In the genomic region with DNA sequence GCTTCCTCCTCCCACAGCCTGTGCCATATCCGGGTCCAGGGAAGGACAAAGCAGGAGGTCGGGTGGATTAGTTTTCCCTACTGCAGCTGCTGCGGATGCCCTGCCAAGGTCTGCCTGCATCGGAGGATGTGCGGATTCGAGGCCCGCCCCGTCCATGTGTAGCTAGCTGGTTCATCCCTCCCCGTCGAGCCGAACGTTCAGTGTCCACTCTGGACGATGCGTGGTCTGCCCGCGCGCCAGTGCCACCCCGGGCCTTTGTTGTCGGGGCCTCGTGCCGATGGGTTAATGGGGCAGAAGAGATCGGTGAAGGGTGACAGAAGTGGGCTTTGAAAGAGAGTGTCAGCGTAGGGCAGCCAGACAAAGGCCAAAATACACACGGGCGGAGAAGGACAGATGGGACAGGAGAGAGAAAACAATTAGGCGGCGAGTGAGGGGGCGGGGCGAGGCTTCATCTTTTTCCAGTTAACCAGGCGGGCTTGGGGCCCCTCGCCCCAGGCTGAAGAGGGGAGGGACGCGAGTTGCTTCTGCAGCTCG, we compare ENCODE assay signal across 9 mouse cellular contexts. TPM values are rescaled to one million over a fixed set of nuclear protein-coding genes. Genes with fewer than 3 reads are reported as not detected.
DNase-seq lines count a peak whose midpoint lies in the region; ATAC-seq lines count a peak whose summit lies in the region.
"Had no signal": no experiment of that assay in that cellular context is flagged by ENCODE, and none has a peak within 500 bp of the region (broad histone marks: within the 10 kb centered on the region; RNA-seq: fewer than 3 reads in every experiment).

No protein-coding gene starts in this region.

- peaks cover 81% of the 10 kb centered on the region for H3K27me3 ChIP-seq in heart, embryonic 12.5 days (replicated peaks)
- peaks cover 98% of the 10 kb centered on the region for H3K27me3 ChIP-seq in hindbrain, embryonic 10.5 days (ENCODE audit: insufficient read depth, poor library complexity, severe bottlenecking)

- H3K9me3 ChIP-seq in heart, embryonic 12.5 days (replicated peaks): no peaks in the 10 kb centered on the region
- no peaks in the 10 kb centered on the region for H3K9me3 ChIP-seq in hindbrain, embryonic 10.5 days

- DNase-seq in heart, adult 11 months: no peak
- DNase-seq in cerebellum, adult 9-10 months: peak; percentile 30
- peak; percentile 87 for DNase-seq in hindbrain, embryonic 10.5 days (ENCODE audit: low spot score)
- no peak for DNase-seq in gastrocnemius, postnatal 25 days
- DNase-seq in left cerebral cortex, postnatal 14 days (ENCODE audit: low spot score in 2 of 2): no peak

- H3K4me3 ChIP-seq in heart, embryonic 12.5 days: peak overlapping the region; percentile 25
- peak overlapping the region; percentile 30 for H3K4me3 ChIP-seq in hindbrain, embryonic 10.5 days

- WGBS in heart, embryonic 12.5 days: under 1% methylated on average over 34 of the region's 34 CpGs
- WGBS in hindbrain, embryonic 10.5 days: under 1% methylated on average over 34 of the region's 34 CpGs

- intact Hi-C loops in left cerebral cortex, postnatal 14 days (cut with DNase I): loop anchor here (10.0 kb wide), 1 partner anchor 219 kb away; no protein-coding TSS in a partner anchor

- H3K36me3 ChIP-seq in heart, embryonic 12.5 days: no peaks in the 10 kb centered on the region
- no peaks in the 10 kb centered on the region for H3K36me3 ChIP-seq in hindbrain, embryonic 10.5 days

- ATAC-seq in heart, embryonic 12.5 days (ENCODE audit: insufficient number of reproducible peaks, low FRiP score): no peak
- ATAC-seq in monocyte, adult 5-6 weeks (replicated peaks; ENCODE audit: insufficient number of reproducible peaks, low FRiP score, low TSS enrichment, poor library complexity, severe bottlenecking): 0 out of 2 replicates have a peak, but pooled peaks have one; percentile 17
- no peak for ATAC-seq in erythroid progenitor cell, adult 5-6 weeks (replicated peaks; ENCODE audit: low FRiP score, poor library complexity, severe bottlenecking)

- H3K9ac ChIP-seq in heart, embryonic 12.5 days: no peak overlapping the region; the same call in 1 of the 2 replicates

- H3K4me2 ChIP-seq in heart, embryonic 12.5 days: peak overlapping the region; percentile 56

- no peak overlapping the region for H3K27ac ChIP-seq in heart, embryonic 12.5 days (ENCODE audit: poor library complexity, severe bottlenecking)
- peak overlapping the region; percentile 78 for H3K27ac ChIP-seq in hindbrain, embryonic 10.5 days

- H3K4me1 ChIP-seq in heart, embryonic 12.5 days (replicated peaks): peaks cover 9% of the 10 kb centered on the region; the same call in 1 of the 2 replicates
- H3K4me1 ChIP-seq in hindbrain, embryonic 10.5 days (replicated peaks): peaks cover 39% of the 10 kb centered on the region

RNA-seq across cellular contexts. Expression of a gene that starts 7.8 kb away (rescaled TPM):
- polyA plus RNA-seq in heart, embryonic 12.5 days (2016; fragmentation: Nextera tagmentation; extraction: Ambion mirVana): 0.09 TPM in 1 of 2 replicates, not detected in the other
- polyA plus RNA-seq in hindbrain, embryonic 10.5 days (2016; fragmentation: Nextera tagmentation; extraction: Ambion mirVana): 14.0 and 61.1 TPM in 2 replicates
- not detected in 3 replicates for total RNA-seq in monocyte, adult 5-6 weeks (2017)
- not detected for total RNA-seq in gastrocnemius, postnatal 25 days (2021)
- total RNA-seq in erythroid progenitor cell, adult 5-6 weeks (2015; ENCODE audit: low replicate concordance): not detected in 2 replicates
- total RNA-seq in erythroid progenitor cell, adult 5-6 weeks (2017; ENCODE audit: low replicate concordance): not detected in 2 replicates
- total RNA-seq in left cerebral cortex, postnatal 14 days (2021): under 1 TPM in 1 of 2 experiments, not detected in 1; 0.48 TPM
- polyA plus RNA-seq: C2C12 had no signal

RNA-seq across cellular contexts. Expression of a gene that starts 51.1 kb away (rescaled TPM):
- 11.2 and 12.7 TPM in 2 replicates for polyA plus RNA-seq in heart, embryonic 12.5 days (2016; fragmentation: Nextera tagmentation; extraction: Ambion mirVana)
- polyA plus RNA-seq in hindbrain, embryonic 10.5 days (2016; fragmentation: Nextera tagmentation; extraction: Ambion mirVana): 9.7 and 13.2 TPM in 2 replicates
- total RNA-seq in monocyte, adult 5-6 weeks (2017): 19.3 to 53.0 TPM (median 49.3 TPM) in 3 replicates
- total RNA-seq in gastrocnemius, postnatal 25 days (2021): 1 to 10 TPM; 7.3 to 8.2 TPM
- total RNA-seq in erythroid progenitor cell, adult 5-6 weeks (2015; ENCODE audit: low replicate concordance): 7.2 and 9.2 TPM in 2 replicates
- 3.6 and 5.8 TPM in 2 replicates for total RNA-seq in erythroid progenitor cell, adult 5-6 weeks (2017; ENCODE audit: low replicate concordance)
- 10 to 100 TPM; 83.3 to 95.8 TPM for total RNA-seq in left cerebral cortex, postnatal 14 days (2021)

Comparison
In these comparisons a context has a peak if more than half of its experiments do, and no peak if none do; other contexts are left out.
1. DNase-seq: peak in cerebellum, adult 9-10 months (single experiment) and hindbrain, embryonic 10.5 days (single experiment); none in heart, adult 11 months (single experiment), gastrocnemius, postnatal 25 days (single experiment) and left cerebral cortex, postnatal 14 days (0 of 2).